Mouse (Mus musculus): ENCODE measurements at regions not wholly inside any gene's neighbourhood (a gene's known extent, or its start where the extent isn't known, plus 50 kb on each side); places are given as distances from the start of the nearest gene placed in this dataset.

GRCm38 (mm10) chr17:80891656-80892055, 52.8 kb upstream of the Tmem178 start:
- DNase-seq (ENCODE audit: low spot score): no peak

GRCm38 (mm10) chr17:80889095-80889494, 55.3 kb upstream of the Tmem178 start:
- no peak for DNase-seq (ENCODE audit: low spot score)

GRCm38 (mm10) chr17:80887749-80888119, 56.7 kb upstream of the Tmem178 start:
- DNase-seq (ENCODE audit: low spot score): no peak

- DNase-seq (ENCODE audit: low spot score): peak; percentile 13
Observed at GRCm38 (mm10) chr17:80887021-80887748, 57.2 kb upstream of the Tmem178 start.

- DNase-seq (ENCODE audit: low spot score): no peak
Observed at GRCm38 (mm10) chr17:80886211-80886701, 58.2 kb upstream of the Tmem178 start.

- no peak for DNase-seq (ENCODE audit: low spot score)
Observed at GRCm38 (mm10) chr17:80885706-80886105, 58.7 kb upstream of the Tmem178 start.

- no peak for DNase-seq (ENCODE audit: low spot score)
Observed at GRCm38 (mm10) chr17:80884886-80885285, 59.5 kb upstream of the Tmem178 start.

GRCm38 (mm10) chr17:80882476-80882875, 62.0 kb upstream of the Tmem178 start:
- DNase-seq (ENCODE audit: low spot score): no peak

- no peak for DNase-seq (ENCODE audit: low spot score)
Observed at GRCm38 (mm10) chr17:80880325-80880724, 64.1 kb upstream of the Tmem178 start.

- no peak for DNase-seq (ENCODE audit: low spot score)
Observed at GRCm38 (mm10) chr17:80875352-80876044, 68.9 kb upstream of the Tmem178 start.

GRCm38 (mm10) chr17:80870965-80871364, 73.5 kb upstream of the Tmem178 start:
- DNase-seq (ENCODE audit: low spot score): no peak

- no peak for DNase-seq (ENCODE audit: low spot score)
Observed at GRCm38 (mm10) chr17:80862338-80862737, 82.1 kb upstream of the Tmem178 start.

- DNase-seq (ENCODE audit: low spot score): no peak
Observed at GRCm38 (mm10) chr17:80846996-80847810, 97.2 kb upstream of the Tmem178 start.

- peak; percentile 14 for DNase-seq (ENCODE audit: low spot score)
Observed at GRCm38 (mm10) chr17:80845349-80845748, 99.1 kb upstream of the Tmem178 start.

GRCm38 (mm10) chr17:80841903-80842302, 102.5 kb upstream of the Tmem178 start:
- DNase-seq (ENCODE audit: low spot score): no peak

- DNase-seq (ENCODE audit: low spot score): no peak
Observed at GRCm38 (mm10) chr17:80840896-80841295, 103.5 kb upstream of the Tmem178 start.

- no peak for DNase-seq (ENCODE audit: low spot score)
Observed at GRCm38 (mm10) chr17:80840452-80840851, 104.0 kb upstream of the Tmem178 start.

GRCm38 (mm10) chr17:80834701-80835100, 106.4 kb upstream of the Map4k3 start:
- no peak for DNase-seq (ENCODE audit: low spot score)

GRCm38 (mm10) chr17:80834176-80834517, 105.9 kb upstream of the Map4k3 start:
- DNase-seq (ENCODE audit: low spot score): no peak

- no peak for DNase-seq (ENCODE audit: low spot score)
Observed at GRCm38 (mm10) chr17:80833355-80834175, 105.3 kb upstream of the Map4k3 start.

- no peak for DNase-seq (ENCODE audit: low spot score)
Observed at GRCm38 (mm10) chr17:80831686-80832085, 103.4 kb upstream of the Map4k3 start.

GRCm38 (mm10) chr17:80827896-80828295, 99.6 kb upstream of the Map4k3 start:
- DNase-seq (ENCODE audit: low spot score): no peak
